Mouse (Mus musculus) cortical plate, adult 2 months (tissue): ENCODE data around the gene Rilpl1.

Source experiments
- CTCF ChIP-seq: fragments of 200-500 bp; IDR thresholded peaks from 2 replicates; pipeline ENCODE4 v1.5.1; 2011; ENCODE audit warnings: mild to moderate bottlenecking, control low read depth, low read length; ENCODE audit not compliant: insufficient read depth; ENCODE audit errors: extremely low read depth
- POLR2A ChIP-seq: fragments of 200-500 bp; IDR thresholded peaks from 2 replicates; pipeline ENCODE4 v1.6.1; 2011; ENCODE audit warnings: mild to moderate bottlenecking, low read length, control low read depth; ENCODE audit not compliant: insufficient read depth; ENCODE audit errors: extremely low read depth

DNA sequence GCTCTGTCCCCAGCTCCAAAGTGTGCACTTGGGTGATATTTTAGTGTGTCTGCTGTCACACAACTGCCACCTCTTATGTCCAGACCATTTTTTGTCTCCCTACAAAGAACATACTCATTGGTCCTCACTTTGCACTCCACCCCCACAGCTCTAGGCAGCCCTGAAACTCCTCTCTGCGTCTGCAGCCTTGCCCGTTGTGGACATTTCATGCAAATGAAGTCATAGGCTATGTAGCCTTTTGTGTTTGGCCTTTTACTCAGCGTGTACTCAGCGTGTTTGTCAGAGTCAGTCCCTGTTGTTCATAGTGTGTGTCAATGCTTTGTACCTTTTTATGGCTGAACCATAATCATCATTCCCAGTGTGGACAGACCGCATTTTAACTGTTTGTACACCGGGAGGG is 81.7 kb downstream of the Rilpl1 start:
- no peak for TF ChIP-seq POLR2A
- TF ChIP-seq CTCF: no peak
